Mouse (Mus musculus) liver, embryonic 13.5 days (tissue): ENCODE measurements around the gene Rapgef2. TPM values are rescaled to one million over a fixed set of nuclear protein-coding genes. Genes with fewer than 3 reads are reported as not detected.
A peak's percentile ranks its signal among the peaks of the same experiment; 100 is the strongest.
"Not testable (repeated sequence)": the region's sequence is repeated elsewhere in the genome, so short reads cannot be mapped to it uniquely, and the experiment has no call there.

Experiments
- ATAC-seq: fragments of 200-750 bp; cut with Nextera tagmentation; 2 replicates; pipeline ENCODE4 v1.8.0; 2017; ENCODE audit warnings: low read depth, mild to moderate bottlenecking, moderate number of reproducible peaks, moderate library complexity
- DNase-seq: peaks from one replicate; pipeline ENCODE4 v3.0.0; 2022
- H3K27ac ChIP-seq: fragments of 300-500 bp; sonication (generic); 2 replicates; pipeline ENCODE4 v1.5.1; 2015; ENCODE audit warnings: moderate library complexity, mild to moderate bottlenecking, inconsistent platforms
- H3K27me3 ChIP-seq: fragments of 300-500 bp; sonication (generic); 2 replicates; pipeline ENCODE4 v1.6.1; 2015; ENCODE audit warnings: mild to moderate bottlenecking, inconsistent platforms
- H3K36me3 ChIP-seq: fragments of 300-500 bp; sonication (generic); 2 replicates; pipeline ENCODE4 v1.6.1; 2015; ENCODE audit warnings: mild to moderate bottlenecking, inconsistent platforms
- H3K4me1 ChIP-seq: fragments of 300-500 bp; sonication (generic); replicated peaks from 2 replicates; pipeline ENCODE4 v1.6.1; 2015; ENCODE audit warnings: inconsistent platforms
- H3K4me2 ChIP-seq: fragments of 300-500 bp; sonication (generic); 2 replicates; pipeline ENCODE4 v1.6.1; 2015; ENCODE audit warnings: inconsistent platforms, mild to moderate bottlenecking, moderate library complexity
- H3K4me3 ChIP-seq: fragments of 300-500 bp; sonication (generic); replicated peaks from 2 replicates; pipeline ENCODE4 v1.5.1; 2015; ENCODE audit warnings: mild to moderate bottlenecking, inconsistent platforms
- H3K9ac ChIP-seq: fragments of 300-500 bp; sonication (generic); 2 replicates; pipeline ENCODE4 v1.6.1; 2015; ENCODE audit warnings: mild to moderate bottlenecking, inconsistent platforms
- H3K9me3 ChIP-seq: fragments of 300-500 bp; sonication (generic); replicated peaks from 2 replicates; pipeline ENCODE4 v1.6.1; 2016; ENCODE audit warnings: inconsistent platforms
- WGBS: fragments of 180-500 bp; shearing (Covaris S2); methylation state at CpG from one replicate; pipeline ENCODE4 v1.1.7; 2015; ENCODE audit not compliant: insufficient replicate concordance; 5-methylcytosine and 5-hydroxymethylcytosine counted together
- polyA plus RNA-seq: library from polyadenylated mRNA; unstranded; fragments of >200 nt; fragmentation: Nextera tagmentation; extraction: Ambion mirVana; gene quantifications from 2 replicates; pipeline ENCODE4 v1.2.1, GENCODE M21; 2015

The Rapgef2 gene
- polyA plus RNA-seq, 1 experiment from 2014 or later: 0.90 TPM

DNA sequence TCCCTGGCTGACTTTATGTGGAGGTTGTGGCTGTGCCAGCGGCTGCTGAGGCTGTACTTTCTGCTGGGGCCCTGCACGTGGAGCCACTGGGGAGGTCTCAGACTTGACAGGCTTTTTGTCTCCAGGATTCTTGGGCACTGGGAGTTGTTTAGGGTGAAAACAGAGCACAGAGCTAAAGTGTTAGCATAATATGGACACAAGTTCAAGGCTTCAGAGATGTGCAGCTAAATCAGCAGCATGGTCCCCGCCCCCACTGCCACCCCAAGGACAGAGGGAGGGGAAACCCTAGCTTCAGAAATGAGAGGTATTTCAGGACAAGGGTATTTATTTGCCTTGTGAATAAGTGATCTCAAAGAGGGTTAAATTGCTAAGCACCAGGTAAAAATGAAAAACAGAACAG is 207.2 kb downstream of the Rapgef2 start:
- Histone ChIP-seq H3K4me3 (no peak overlapping the region), H3K4me1 (peaks cover 6% of the 10 kb centered on the region), H3K9me3 (no peaks in the 10 kb centered on the region), H3K4me2 (no peak overlapping the region), H3K27me3 (no peaks in the 10 kb centered on the region), H3K27ac (no peak overlapping the region), H3K36me3 (peaks cover 4% of the 10 kb centered on the region; the same call in 1 of the 2 replicates), H3K9ac (no peak overlapping the region)
- ATAC-seq: no peak
- DNase-seq: no peak
- WGBS: 62% methylated on average over 3 of the region's 3 CpGs

DNA sequence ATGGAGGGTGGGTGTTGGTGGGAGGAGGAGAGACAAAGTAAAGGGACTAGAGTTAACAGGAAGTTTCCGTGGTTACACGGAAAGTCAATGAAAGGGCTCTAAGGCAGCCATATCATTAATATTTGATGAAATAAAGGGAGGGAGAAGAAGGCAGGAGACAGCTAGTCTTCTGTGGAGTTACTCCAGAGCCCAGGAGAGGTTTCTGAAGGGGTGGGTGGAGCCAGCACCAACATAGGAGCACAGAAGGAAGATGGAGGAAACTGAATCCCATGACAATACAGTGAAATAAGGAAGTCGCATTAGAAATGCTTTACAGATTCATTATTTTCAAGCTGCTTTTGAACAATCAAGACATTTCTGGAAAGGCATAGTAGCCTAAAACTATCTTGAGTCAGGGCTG is 211.3 kb downstream of the Rapgef2 start:
- ATAC-seq (no peak), DNase-seq (no peak)
- Histone ChIP-seq H3K4me1 (peaks cover 24% of the 10 kb centered on the region), H3K36me3 (no peaks in the 10 kb centered on the region), H3K27me3 (no peaks in the 10 kb centered on the region), H3K4me2 (no peak overlapping the region), H3K9ac (no peak overlapping the region), H3K27ac (no peak overlapping the region), H3K4me3 (no peak overlapping the region), H3K9me3 (no peaks in the 10 kb centered on the region)
- 68% methylated on average over 3 of the region's 3 CpGs for WGBS

DNA sequence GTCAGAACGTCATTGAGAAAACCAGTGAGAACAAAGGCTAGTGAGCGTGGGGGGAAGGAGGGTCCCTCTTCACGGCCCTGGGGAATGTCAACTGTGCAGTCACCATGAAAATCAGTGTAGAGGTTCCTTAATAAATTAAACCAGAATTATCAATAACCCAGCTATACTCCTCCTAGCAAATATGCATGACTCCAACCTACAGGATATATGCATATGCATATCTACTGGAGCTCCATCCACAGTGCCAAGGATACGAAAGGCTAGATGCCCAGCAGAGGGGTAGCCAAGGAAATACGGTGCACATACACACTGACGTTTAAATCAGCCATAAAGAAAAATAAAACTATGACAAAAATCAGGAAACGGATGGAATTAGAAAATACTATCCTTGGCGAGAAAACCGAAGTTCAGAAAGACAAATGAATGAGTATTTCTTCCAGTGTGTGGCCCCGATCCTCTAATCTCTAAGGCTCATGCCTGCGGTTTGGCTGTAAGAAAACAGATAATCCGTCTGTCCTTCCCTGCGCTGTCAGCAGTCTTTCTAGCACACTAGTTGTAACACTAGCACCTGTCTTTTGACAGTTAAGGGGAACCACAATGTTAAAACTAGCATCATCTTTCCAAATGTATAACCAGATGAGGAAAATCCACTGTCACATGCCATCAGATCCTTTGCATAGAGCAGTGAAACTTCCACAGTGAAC is 212.6 kb downstream of the Rapgef2 start:
- Histone ChIP-seq H3K4me3 (no peak overlapping the region), H3K36me3 (no peaks in the 10 kb centered on the region; the same call in 1 of the 2 replicates), H3K27ac (no peak overlapping the region), H3K27me3 (no peaks in the 10 kb centered on the region), H3K9me3 (no peaks in the 10 kb centered on the region), H3K9ac (no peak overlapping the region), H3K4me2 (peak overlapping the region; percentile 34; the same call in 1 of the 2 replicates), H3K4me1 (peaks cover 24% of the 10 kb centered on the region)
- no peak for DNase-seq
- 36% methylated on average over 13 of the region's 13 CpGs for WGBS
- ATAC-seq: peak; percentile 73; the same call in 1 of the 2 replicates

DNA sequence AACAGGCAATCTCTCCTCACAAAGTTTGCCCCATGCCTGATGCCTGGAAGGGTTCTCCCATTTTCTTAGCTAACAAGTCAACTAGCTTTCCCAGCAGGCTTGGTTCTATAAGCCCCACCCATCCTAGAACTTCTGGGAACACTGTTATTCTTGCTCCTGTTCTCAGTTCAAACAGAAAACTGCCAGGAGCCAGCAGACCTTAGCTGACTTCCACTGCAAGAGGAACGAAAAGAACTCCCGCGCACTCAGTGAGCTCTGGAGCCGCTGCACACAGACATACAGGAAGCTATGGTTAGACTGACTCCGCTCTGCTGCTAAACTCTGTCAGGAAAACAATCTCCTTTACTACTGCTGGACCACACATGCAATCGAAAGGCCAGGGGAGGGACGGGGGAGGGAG is 214.8 kb downstream of the Rapgef2 start:
- no peak for ATAC-seq
- DNase-seq: no peak
- H3K4me1 ChIP-seq: peaks cover 24% of the 10 kb centered on the region
- H3K27ac ChIP-seq: no peak overlapping the region
- H3K9me3 ChIP-seq: no peaks in the 10 kb centered on the region
- H3K27me3 ChIP-seq: no peaks in the 10 kb centered on the region
- H3K36me3 ChIP-seq: peaks cover 2% of the 10 kb centered on the region; the same call in 1 of the 2 replicates
- WGBS: 20% methylated on average over 5 of the region's 7 CpGs
- peak overlapping the region; percentile 28; the same call in 1 of the 2 replicates for H3K4me2 ChIP-seq
- H3K4me3 ChIP-seq: no peak overlapping the region
- H3K9ac ChIP-seq: no peak overlapping the region

DNA sequence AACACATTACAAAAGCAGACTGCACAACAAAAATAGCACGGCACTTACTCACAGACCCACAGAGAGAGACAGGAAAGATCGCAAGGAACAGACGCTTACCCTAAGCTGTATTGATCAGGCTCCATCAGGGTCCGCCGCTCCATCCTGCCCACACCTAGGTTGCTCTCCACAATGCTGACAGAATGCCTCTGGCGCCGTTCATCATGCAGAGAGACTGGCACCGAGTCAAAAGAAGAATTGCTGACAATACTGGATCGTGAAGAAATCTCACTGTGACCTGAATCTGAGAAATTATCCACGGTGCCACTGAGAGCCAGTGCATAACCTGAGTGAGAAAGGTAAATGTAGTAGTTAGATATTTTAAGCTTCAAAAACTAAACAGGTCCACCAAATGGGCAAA is 216.4 kb downstream of the Rapgef2 start:
- DNase-seq: no peak
- Histone ChIP-seq H3K9me3 (no peaks in the 10 kb centered on the region), H3K9ac (no peak overlapping the region), H3K4me1 (peaks cover 24% of the 10 kb centered on the region), H3K36me3 (peaks cover 7% of the 10 kb centered on the region; the same call in 1 of the 2 replicates), H3K27ac (no peak overlapping the region), H3K27me3 (no peaks in the 10 kb centered on the region), H3K4me2 (no peak overlapping the region), H3K4me3 (no peak overlapping the region)
- 82% methylated on average over 10 of the region's 10 CpGs for WGBS
- ATAC-seq: no peak

DNA sequence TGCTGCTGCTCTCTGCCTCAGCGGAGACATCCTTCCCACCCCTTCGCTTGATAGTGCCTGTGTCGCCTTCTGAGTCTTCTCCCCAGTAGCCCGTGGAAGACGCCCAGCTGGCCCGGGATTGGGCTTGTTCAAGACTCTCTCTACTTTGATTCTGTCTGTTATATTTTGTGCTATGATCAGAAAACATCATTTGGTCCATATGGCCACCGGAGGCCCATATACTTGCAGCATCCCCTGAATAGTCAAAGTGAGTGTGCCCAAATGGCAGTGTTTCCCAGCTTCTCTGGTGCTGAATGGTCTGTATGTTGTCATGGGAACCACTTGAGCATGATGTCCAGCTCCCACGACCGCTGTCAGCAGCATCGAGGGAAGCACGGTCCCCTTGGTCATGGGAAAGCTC is 217.3 kb downstream of the Rapgef2 start:
- H3K4me2 ChIP-seq: no peak overlapping the region
- peaks cover 7% of the 10 kb centered on the region; the same call in 1 of the 2 replicates for H3K36me3 ChIP-seq
- H3K27ac ChIP-seq: no peak overlapping the region
- ATAC-seq (no peak), DNase-seq (no peak)
- 80% methylated on average over 11 of the region's 11 CpGs for WGBS
- H3K4me3 ChIP-seq: no peak overlapping the region
- H3K27me3 ChIP-seq: no peaks in the 10 kb centered on the region
- peaks cover 17% of the 10 kb centered on the region for H3K4me1 ChIP-seq
- H3K9me3 ChIP-seq: no peaks in the 10 kb centered on the region
- no peak overlapping the region for H3K9ac ChIP-seq

DNA sequence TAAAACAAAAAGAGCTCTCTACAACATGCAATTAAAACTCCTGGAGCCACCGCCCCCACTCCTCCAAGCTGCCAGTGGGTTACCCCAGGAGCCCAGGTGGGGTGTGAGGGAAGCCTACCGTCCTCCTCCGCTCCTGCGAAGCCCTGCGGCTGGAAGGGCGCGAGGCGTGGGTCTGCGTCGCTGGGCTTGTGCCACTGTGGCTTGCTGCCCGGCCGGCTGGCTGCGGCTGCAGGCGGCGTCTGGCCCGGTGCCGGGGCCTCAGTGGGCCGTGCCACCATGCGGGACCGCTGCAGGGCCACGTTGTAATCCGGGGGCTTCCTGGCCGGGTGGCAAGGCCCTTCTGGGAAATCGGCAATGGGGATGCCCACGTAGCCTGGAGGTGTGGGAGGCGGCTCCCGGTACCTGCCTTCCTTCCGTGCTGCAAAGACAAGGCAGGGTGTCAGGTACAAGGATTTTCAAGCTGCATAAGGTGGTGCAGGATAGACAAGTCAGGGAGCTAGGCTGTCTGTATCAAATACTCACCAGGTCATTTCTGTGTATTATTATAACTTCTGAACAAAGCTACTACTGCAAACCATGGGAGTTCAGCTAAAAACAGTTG is 219.8 kb downstream of the Rapgef2 start:
- WGBS: 85% methylated on average over 28 of the region's 28 CpGs
- H3K4me3 ChIP-seq: no peak overlapping the region

DNA sequence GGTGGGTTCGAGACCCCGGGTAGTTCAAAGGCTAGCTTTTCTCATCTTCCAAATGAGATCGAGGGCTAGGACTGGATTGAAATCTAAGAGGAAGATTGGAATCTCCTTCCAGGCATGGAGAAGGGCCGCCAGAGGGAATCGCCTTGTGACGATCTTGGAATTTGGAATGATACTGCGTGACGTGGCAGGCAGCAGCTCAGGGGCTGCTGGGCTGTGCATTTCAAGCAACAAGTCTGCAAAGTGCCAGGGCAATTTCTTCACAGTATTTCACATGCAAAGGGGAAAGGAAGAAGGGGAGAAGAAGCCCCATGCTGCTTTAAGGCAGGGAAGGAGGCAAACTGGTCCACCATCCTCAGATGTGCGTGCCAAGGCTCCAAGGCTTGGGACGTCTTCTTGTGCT is 222.2 kb downstream of the Rapgef2 start:
- no peaks in the 10 kb centered on the region for H3K9me3 ChIP-seq
- H3K27me3 ChIP-seq: no peaks in the 10 kb centered on the region
- WGBS: 85% methylated on average over 10 of the region's 10 CpGs
- H3K27ac ChIP-seq: no peak overlapping the region
- ATAC-seq (no peak), DNase-seq (no peak)
- no peak overlapping the region for H3K4me3 ChIP-seq
- H3K4me2 ChIP-seq: no peak overlapping the region
- H3K36me3 ChIP-seq: peaks cover 7% of the 10 kb centered on the region; the same call in 1 of the 2 replicates
- no peak overlapping the region for H3K9ac ChIP-seq
- H3K4me1 ChIP-seq: 0 out of 2 replicates have a peak, but pooled peaks cover 5% of the 10 kb centered on the region

More for the DNA sequence above, 219.8 kb downstream of the Rapgef2 start:
- ATAC-seq (no peak), DNase-seq (no peak)
- no peak overlapping the region for H3K9ac ChIP-seq
- H3K27me3 ChIP-seq: no peaks in the 10 kb centered on the region
- H3K4me1 ChIP-seq: peaks cover 2% of the 10 kb centered on the region; the same call in 1 of the 2 replicates
- no peak overlapping the region for H3K4me2 ChIP-seq
- H3K9me3 ChIP-seq: no peaks in the 10 kb centered on the region
- H3K27ac ChIP-seq: no peak overlapping the region
- H3K36me3 ChIP-seq: peaks cover 7% of the 10 kb centered on the region; the same call in 1 of the 2 replicates

DNA sequence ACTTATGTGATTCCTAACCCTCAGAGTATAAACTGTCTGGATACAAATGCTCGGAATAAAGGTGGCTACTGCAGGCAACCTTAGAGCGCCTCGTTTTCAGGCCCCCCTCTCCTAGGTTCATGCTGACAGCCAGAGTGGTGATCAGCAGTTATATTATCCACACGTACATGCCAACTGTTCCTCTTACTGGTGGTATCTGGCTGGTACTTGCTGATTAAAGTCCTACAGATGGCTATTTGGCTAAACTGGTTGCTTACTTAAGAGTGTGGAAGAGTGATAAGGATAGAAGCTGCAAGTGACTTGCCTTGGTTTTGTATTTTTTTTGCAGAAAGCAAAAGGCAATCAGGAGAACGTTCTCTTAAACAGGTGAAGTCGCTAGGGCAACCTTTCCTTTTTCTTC is 224.9 kb downstream of the Rapgef2 start:
- ATAC-seq: peak; percentile 65
- Histone ChIP-seq H3K4me1 (0 out of 2 replicates have a peak, but pooled peaks cover 5% of the 10 kb centered on the region), H3K4me3 (no peak overlapping the region), H3K4me2 (no peak overlapping the region), H3K9ac (no peak overlapping the region), H3K36me3 (peaks cover 3% of the 10 kb centered on the region; the same call in 1 of the 2 replicates), H3K27me3 (no peaks in the 10 kb centered on the region), H3K9me3 (no peaks in the 10 kb centered on the region), H3K27ac (no peak overlapping the region)
- 22% methylated on average over 6 of the region's 6 CpGs for WGBS
- no peak for DNase-seq

DNA sequence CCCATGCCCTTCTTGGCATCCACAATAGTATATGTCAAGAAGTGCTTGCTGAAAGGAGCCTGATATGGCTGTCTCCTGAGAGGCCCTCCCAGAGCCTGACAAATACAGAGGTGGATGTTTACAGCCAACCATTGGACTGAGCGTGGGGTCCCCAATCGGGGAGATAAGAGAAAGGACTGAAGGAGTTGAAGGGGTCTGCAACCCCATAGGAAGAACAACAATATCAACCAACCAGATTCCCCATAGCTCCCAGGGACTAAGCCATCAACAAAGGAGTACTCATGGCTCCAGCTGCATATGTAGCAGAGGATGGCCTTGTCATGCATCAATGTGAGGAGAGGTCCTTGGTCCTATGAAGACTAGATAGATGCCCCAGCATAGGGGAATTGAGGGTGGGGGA is 227.8 kb downstream of the Rapgef2 start:
- H3K4me3 ChIP-seq, H3K9ac ChIP-seq, H3K9me3 ChIP-seq, H3K27ac ChIP-seq, H3K4me1 ChIP-seq, ATAC-seq, DNase-seq, H3K4me2 ChIP-seq, H3K36me3 ChIP-seq, H3K27me3 ChIP-seq: not testable (repeated sequence)
- WGBS: 74% methylated on average over 2 of the region's 2 CpGs

DNA sequence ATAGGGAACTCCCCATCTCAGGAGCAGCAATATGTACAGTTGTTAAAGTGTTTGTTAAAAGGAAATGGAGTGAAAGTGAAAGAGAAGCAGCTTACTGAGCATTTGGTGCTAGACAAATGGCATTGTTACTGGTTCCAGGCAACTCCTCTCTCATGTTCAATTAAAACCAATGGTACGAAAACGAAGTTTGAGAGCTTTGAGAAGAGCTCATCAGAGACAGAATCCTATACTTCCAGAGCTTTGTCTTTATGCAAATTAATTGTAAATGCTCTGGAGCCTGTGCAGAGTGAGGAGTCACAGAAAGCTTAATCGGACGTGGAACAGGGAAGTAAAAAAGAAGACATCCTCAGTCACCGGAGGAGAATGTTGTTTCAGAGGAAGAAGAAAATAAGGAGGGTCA is 241.1 kb downstream of the Rapgef2 start:
- DNase-seq (no peak), ATAC-seq (no peak)
- WGBS: 81% methylated on average over 5 of the region's 5 CpGs

More for the DNA sequence above, 241.1 kb downstream of the Rapgef2 start:
- H3K27ac ChIP-seq: no peak overlapping the region
- H3K4me3 ChIP-seq: no peak overlapping the region
- no peak overlapping the region for H3K9ac ChIP-seq
- H3K4me1 ChIP-seq: no peaks in the 10 kb centered on the region
- no peak overlapping the region for H3K4me2 ChIP-seq
- H3K36me3 ChIP-seq: no peaks in the 10 kb centered on the region
- H3K27me3 ChIP-seq: no peaks in the 10 kb centered on the region
- H3K9me3 ChIP-seq: no peaks in the 10 kb centered on the region
